Mouse (Mus musculus) adipocyte (in vitro differentiated cells): ENCODE measurements at regions not wholly inside any gene's neighbourhood (a gene's known extent, or its start where the extent isn't known, plus 50 kb on each side); places are given as distances from the start of the nearest gene placed in this dataset.
A peak's percentile ranks its signal among the peaks of the same experiment; 100 is the strongest.

Experiments
- DNase-seq: peaks from one replicate; pipeline ENCODE4 v3.0.0-alpha.2; 2016; ENCODE audit warnings: low spot score

DNA sequence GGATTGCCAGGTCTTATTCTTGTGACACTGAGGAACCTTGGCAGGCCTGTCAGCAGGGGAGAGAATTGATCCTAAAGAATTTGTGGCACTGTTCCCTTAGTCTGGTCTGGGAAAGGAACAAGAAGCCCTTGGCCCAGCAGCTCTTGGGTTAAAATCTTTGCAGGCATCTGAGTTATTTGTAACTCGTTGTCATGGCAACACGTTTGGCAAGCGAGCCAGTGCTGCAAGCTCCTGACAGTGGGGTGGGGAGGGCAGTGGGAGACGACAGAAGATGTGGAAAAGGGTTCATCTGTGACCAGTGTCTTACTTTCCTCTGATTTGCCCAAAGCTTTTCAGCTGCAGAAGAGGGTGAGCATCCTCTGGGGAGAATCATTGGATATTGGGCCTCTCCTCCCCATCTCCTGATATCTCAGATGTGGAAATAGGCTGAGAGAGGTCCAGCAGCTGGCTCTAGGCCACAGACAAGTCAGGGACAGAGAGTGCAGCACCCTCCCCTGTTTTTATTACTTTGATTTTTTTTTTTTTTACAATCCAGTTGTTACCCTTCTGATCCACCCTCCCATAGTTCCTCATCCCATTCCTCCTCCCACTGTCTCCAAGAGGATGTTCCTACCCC, 92.4 kb upstream of the Huwe1 start:
- peak; percentile 10 for DNase-seq
